Mouse (Mus musculus) limb, embryonic 13.5 days (tissue): Measurements from ENCODE around the gene Olfr211. TPM values are rescaled to one million over a fixed set of nuclear protein-coding genes. Genes with fewer than 3 reads are reported as not detected.
"Not testable (repeated sequence)": the region's sequence is repeated elsewhere in the genome, so short reads cannot be mapped to it uniquely, and the experiment has no call there.

Experiments
- ATAC-seq: fragments of 200-750 bp; cut with Nextera tagmentation; 2 replicates; pipeline ENCODE4 v1.8.0; 2017; ENCODE audit warnings: low read depth, moderate number of reproducible peaks, moderate TSS enrichment; ENCODE audit not compliant: low FRiP score
- H3K27ac ChIP-seq: fragments of 300-500 bp; sonication (generic); 2 replicates; pipeline ENCODE4 v1.5.1; 2015; ENCODE audit warnings: inconsistent platforms, mild to moderate bottlenecking, moderate library complexity
- H3K27me3 ChIP-seq: fragments of 300-500 bp; sonication (generic); 2 replicates; pipeline ENCODE4 v1.6.1; 2015; ENCODE audit warnings: mild to moderate bottlenecking, inconsistent platforms
- H3K36me3 ChIP-seq: fragments of 300-500 bp; sonication (generic); 2 replicates; pipeline ENCODE4 v1.6.1; 2015; ENCODE audit warnings: inconsistent platforms, mild to moderate bottlenecking, moderate library complexity
- H3K4me1 ChIP-seq: fragments of 300-500 bp; sonication (generic); 2 replicates; pipeline ENCODE4 v1.6.1; 2015; ENCODE audit warnings: inconsistent platforms
- H3K4me2 ChIP-seq: fragments of 300-500 bp; sonication (generic); replicated peaks from 2 replicates; pipeline ENCODE4 v1.6.1; 2015; ENCODE audit warnings: inconsistent platforms, mild to moderate bottlenecking, moderate library complexity
- H3K4me3 ChIP-seq: fragments of 300-500 bp; sonication (generic); 2 replicates; pipeline ENCODE4 v1.5.1; 2015; ENCODE audit warnings: moderate library complexity, mild to moderate bottlenecking, inconsistent platforms
- H3K9ac ChIP-seq: fragments of 300-500 bp; sonication (generic); 2 replicates; pipeline ENCODE4 v1.6.1; 2015; ENCODE audit warnings: mild to moderate bottlenecking, inconsistent platforms
- H3K9me3 ChIP-seq: fragments of 300-500 bp; sonication (generic); 2 replicates; pipeline ENCODE4 v1.6.1; 2016; ENCODE audit warnings: inconsistent platforms
- WGBS: fragments of 180-500 bp; shearing (Covaris S2); methylation state at CpG from one replicate; pipeline ENCODE4 v1.1.7; 2015; 5-methylcytosine and 5-hydroxymethylcytosine counted together
- polyA plus RNA-seq: library from polyadenylated mRNA; unstranded; fragments of >200 nt; fragmentation: Nextera tagmentation; extraction: Ambion mirVana; gene quantifications from 2 replicates; pipeline ENCODE4 v1.2.1, GENCODE M21; 2015

The Olfr211 gene
- polyA plus RNA-seq, 1 experiment from 2014 or later, result not detected

GRCm38 (mm10) chr6:116495960-116496359 lies 7.1 kb downstream of the Olfr211 start:
- no peaks in the 10 kb centered on the region for H3K36me3 ChIP-seq
- H3K27me3 ChIP-seq, result no peaks in the 10 kb centered on the region
- no peak overlapping the region for H3K9ac ChIP-seq
- no peak overlapping the region for H3K27ac ChIP-seq
- no peak overlapping the region for H3K4me3 ChIP-seq
- no peak overlapping the region for H3K4me2 ChIP-seq
- 76% methylated on average over 1 of the region's 1 CpGs for WGBS
- ATAC-seq, result no peak
- no peaks in the 10 kb centered on the region for H3K4me1 ChIP-seq
- no peaks in the 10 kb centered on the region; the same call in 1 of the 2 replicates for H3K9me3 ChIP-seq

- H3K27ac ChIP-seq, H3K4me1 ChIP-seq, H3K36me3 ChIP-seq, ATAC-seq, H3K4me3 ChIP-seq, H3K9ac ChIP-seq, H3K27me3 ChIP-seq, H3K4me2 ChIP-seq: not testable (repeated sequence)
- H3K9me3 ChIP-seq, result peaks cover 24% of the 10 kb centered on the region
- WGBS, result 92% methylated on average over 20 of the region's 20 CpGs
These were observed 17.6 kb downstream of the Olfr211 start, which contains the start of gene Olfr212 for GRCm38 (mm10) chr6:116506302-116507003. Gene Olfr212 (plus strand): TSS chr6:116506516.

DNA sequence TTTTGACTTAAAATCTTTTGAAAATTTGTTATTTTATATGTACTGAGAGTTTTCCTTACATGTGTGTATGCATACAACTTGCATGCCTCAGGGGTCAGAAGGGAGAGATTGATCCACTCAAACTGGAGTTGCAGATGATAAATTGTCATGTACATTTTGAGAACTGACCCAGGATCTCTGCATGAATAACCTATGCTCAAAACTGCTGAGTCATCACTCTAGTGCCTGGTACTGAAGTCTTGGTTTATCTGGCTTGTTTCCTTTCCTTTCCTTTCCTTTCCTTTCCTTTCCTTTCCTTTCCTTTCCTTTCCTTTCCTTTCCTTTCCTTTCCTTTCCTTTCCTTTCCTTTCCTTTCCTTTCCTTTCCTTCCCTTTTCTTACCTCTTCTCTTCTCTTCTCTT lies 25.9 kb downstream of the Olfr211 start:
- H3K4me3 ChIP-seq, result no peak overlapping the region
- no peaks in the 10 kb centered on the region for H3K4me1 ChIP-seq
- no peaks in the 10 kb centered on the region for H3K9me3 ChIP-seq
- ATAC-seq, result no peak
- no peaks in the 10 kb centered on the region for H3K36me3 ChIP-seq
- H3K27me3 ChIP-seq, result no peaks in the 10 kb centered on the region
- H3K9ac ChIP-seq, result no peak overlapping the region
- no peak overlapping the region for H3K4me2 ChIP-seq
- H3K27ac ChIP-seq, result no peak overlapping the region

DNA sequence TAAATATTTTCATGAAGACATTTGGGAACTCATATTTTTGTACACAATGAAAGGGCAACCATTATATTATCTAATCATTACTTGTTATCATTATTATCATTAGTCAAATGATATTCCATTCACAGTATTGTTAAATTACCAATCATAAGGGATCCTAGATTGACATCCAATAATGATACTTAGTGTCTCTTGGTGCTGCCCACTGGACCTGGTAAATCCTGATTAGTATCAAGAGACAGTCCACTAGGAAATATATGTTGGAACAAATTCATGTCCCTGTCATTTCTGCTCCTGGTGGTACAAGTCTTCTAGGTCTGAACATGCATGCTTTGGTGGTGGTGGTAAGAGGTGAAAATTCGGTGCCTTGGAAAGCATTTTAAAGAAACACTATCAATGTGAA lies 49.3 kb downstream of the Olfr211 start, which contains the start of gene Olfr213:
TSS of gene Olfr213 (plus strand) at position 301 of the 400 bp plus-strand sequence.
- Histone ChIP-seq H3K27me3 (no peaks in the 10 kb centered on the region), H3K4me1 (no peaks in the 10 kb centered on the region), H3K9ac (no peak within 1 kb of the TSS), H3K9me3 (no peaks in the 10 kb centered on the region), H3K36me3 (no peaks in the 10 kb centered on the region), H3K27ac (no peak within 1 kb of the TSS), H3K4me2 (no peak within 1 kb of the TSS), H3K4me3 (no peak within 1 kb of the TSS)
- WGBS, result 82% methylated on average over 1 of the region's 1 CpGs
- ATAC-seq, result no peak

DNA sequence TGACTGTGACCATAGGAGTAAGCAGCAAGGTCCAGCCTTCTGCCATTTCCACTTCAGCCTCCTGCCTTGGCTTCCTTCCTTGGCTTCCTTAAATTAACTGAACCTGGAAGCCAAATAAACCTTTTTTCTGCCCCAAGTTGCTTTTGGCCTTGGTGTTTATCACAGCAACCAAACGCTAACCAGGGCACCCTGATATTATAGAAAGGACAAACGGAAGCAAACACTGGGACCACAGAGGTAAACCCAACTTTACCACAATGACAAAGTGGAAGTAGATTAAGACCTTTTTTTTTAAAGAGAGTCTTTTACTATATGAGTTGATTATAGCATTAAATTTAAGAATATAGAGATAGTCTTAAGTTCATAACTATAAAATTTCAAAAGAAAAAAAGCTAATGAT lies 53.6 kb downstream of the Olfr211 start:
- H3K4me1 ChIP-seq, result no peaks in the 10 kb centered on the region
- H3K4me2 ChIP-seq, result no peak overlapping the region
- no peaks in the 10 kb centered on the region for H3K9me3 ChIP-seq
- 87% methylated on average over 2 of the region's 2 CpGs for WGBS
- ATAC-seq, result no peak
- no peak overlapping the region for H3K4me3 ChIP-seq
- no peak overlapping the region for H3K27ac ChIP-seq
- no peak overlapping the region for H3K9ac ChIP-seq
- no peaks in the 10 kb centered on the region for H3K36me3 ChIP-seq
- H3K27me3 ChIP-seq, result no peaks in the 10 kb centered on the region

Other genes starting within 250 kb of the Olfr211 start
- 6.9 and 8.3 TPM in 2 replicates for gene Zfand4, start 224.9 kb upstream of the Olfr211 start, polyA plus RNA-seq
- 23.2 and 24.2 TPM in 2 replicates for gene March8, start 151.1 kb upstream of the Olfr211 start, polyA plus RNA-seq
- 0.89 and 1.7 TPM in 2 replicates for gene Alox5, start 27.9 kb upstream of the Olfr211 start, polyA plus RNA-seq
- gene Olfr212, start 17.4 kb downstream of the Olfr211 start, polyA plus RNA-seq, result not detected in 2 replicates
- not detected in 2 replicates for gene Olfr213, start 49.4 kb downstream of the Olfr211 start, polyA plus RNA-seq
- gene Gm5580, start 62.0 kb downstream of the Olfr211 start, polyA plus RNA-seq, result 0.80 TPM in 2 replicates
- gene Olfr214, start 65.1 kb downstream of the Olfr211 start, polyA plus RNA-seq, result not detected in 2 replicates
- not detected in 2 replicates for gene Olfr215, start 95.1 kb downstream of the Olfr211 start, polyA plus RNA-seq
- 222 and 228 TPM in 2 replicates for gene Zfp422, start 139.9 kb downstream of the Olfr211 start, polyA plus RNA-seq
- gene Depp1, start 161.5 kb downstream of the Olfr211 start, polyA plus RNA-seq, result 18.8 and 22.8 TPM in 2 replicates
- gene Rassf4, start 184.9 kb downstream of the Olfr211 start, polyA plus RNA-seq, result 10.6 and 10.7 TPM in 2 replicates
- 0.08 and 0.09 TPM in 2 replicates for gene Tmem72, start 227.8 kb downstream of the Olfr211 start, polyA plus RNA-seq